ENCODE assay signal across 9 mouse cellular contexts in genomic region chr4:62361571-62361970, GRCm38 (mm10). TPM values are rescaled to one million over a fixed set of nuclear protein-coding genes. Genes with fewer than 3 reads are reported as not detected.
DNase-seq lines count a peak whose midpoint lies in the region; ATAC-seq and TF ChIP-seq lines count a peak whose summit lies in the region.
"Had no signal": no experiment of that assay in that cellular context is flagged by ENCODE, and none has a peak within 500 bp of the region (broad histone marks: within the 10 kb centered on the region; RNA-seq: fewer than 3 reads in every experiment).

No protein-coding gene starts in this region.

- DNase-seq in lung, postnatal 4 days: no peak
- DNase-seq in c-Kit-positive CD71-positive TER-119-positive erythroid progenitor cells, embryonic 14.5 days (ENCODE audit: low spot score): no peak
- DNase-seq in lung, adult 2 months: no peak
- DNase-seq: right cerebral cortex, postnatal 25 days had no signal

- H3K36me3 ChIP-seq in lung, embryonic 16.5 days (ENCODE audit: control insufficient read depth, insufficient read depth, low read length): peaks cover 3% of the 10 kb centered on the region; the same call in 1 of the 2 replicates
- H3K36me3 ChIP-seq in forebrain, embryonic 12.5 days (replicated peaks): no peaks in the 10 kb centered on the region
- no peaks in the 10 kb centered on the region for H3K36me3 ChIP-seq in limb, embryonic 13.5 days
- H3K36me3 ChIP-seq in stomach, embryonic 15.5 days: no peaks in the 10 kb centered on the region

- no peaks in the 10 kb centered on the region for H3K9me3 ChIP-seq in lung, embryonic 16.5 days (ENCODE audit: control insufficient read depth, low read length)
- no peaks in the 10 kb centered on the region for H3K9me3 ChIP-seq in forebrain, embryonic 12.5 days
- no peaks in the 10 kb centered on the region for H3K9me3 ChIP-seq in limb, embryonic 13.5 days
- H3K9me3 ChIP-seq in stomach, embryonic 15.5 days: no peaks in the 10 kb centered on the region

- 19% methylated on average over 6 of the region's 6 CpGs for WGBS in lung, embryonic 16.5 days
- WGBS in forebrain, embryonic 12.5 days: 50% methylated on average over 6 of the region's 6 CpGs
- WGBS in limb, embryonic 13.5 days: 37% methylated on average over 6 of the region's 6 CpGs
- WGBS in stomach, embryonic 15.5 days: 25% methylated on average over 6 of the region's 6 CpGs
- WGBS in lung, adult 2 months: 9% methylated on average over 6 of the region's 6 CpGs

- peak overlapping the region; percentile 78 for H3K4me3 ChIP-seq in lung, embryonic 16.5 days (ENCODE audit: low read length)
- peak overlapping the region; percentile 71 for H3K4me3 ChIP-seq in forebrain, embryonic 12.5 days (replicated peaks)
- H3K4me3 ChIP-seq in limb, embryonic 13.5 days: peak overlapping the region; percentile 82
- H3K4me3 ChIP-seq in stomach, embryonic 15.5 days (replicated peaks): peak overlapping the region; percentile 92
- no peak overlapping the region for H3K4me3 ChIP-seq in lung, adult 2 months (replicated peaks; ENCODE audit: extremely low read depth, low read depth, low read length)

- TF ChIP-seq POLR2A in lung, adult 2 months (IDR thresholded peaks at IDR 0.05; ENCODE audit: borderline replicate concordance, extremely low read depth, low read depth, low read length): no peak

- no peak for TF ChIP-seq CTCF in lung, adult 2 months (IDR thresholded peaks at IDR 0.05; ENCODE audit: insufficient read depth, low read length)

- ATAC-seq in lung, embryonic 16.5 days (ENCODE audit: low read depth): no peak
- no peak for ATAC-seq in forebrain, embryonic 12.5 days (ENCODE audit: low FRiP score)
- no peak for ATAC-seq in limb, embryonic 13.5 days (ENCODE audit: low FRiP score, low read depth)
- no peak for ATAC-seq in stomach, embryonic 15.5 days (ENCODE audit: insufficient read depth, low FRiP score, low read depth)
- ATAC-seq: inflammation-experienced regulatory T-cells, adult 6 months had no signal

- no peaks in the 10 kb centered on the region for H3K27me3 ChIP-seq in lung, embryonic 16.5 days (ENCODE audit: control insufficient read depth, insufficient read depth, low read depth, low read length)
- no peaks in the 10 kb centered on the region for H3K27me3 ChIP-seq in forebrain, embryonic 12.5 days
- H3K27me3 ChIP-seq in limb, embryonic 13.5 days: no peaks in the 10 kb centered on the region
- H3K27me3 ChIP-seq in stomach, embryonic 15.5 days (replicated peaks): no peaks in the 10 kb centered on the region

- peak overlapping the region; percentile 62 for H3K4me2 ChIP-seq in lung, embryonic 16.5 days (ENCODE audit: low read depth, low read length)
- H3K4me2 ChIP-seq in forebrain, embryonic 12.5 days: peak overlapping the region; percentile 76
- H3K4me2 ChIP-seq in limb, embryonic 13.5 days (replicated peaks): peak overlapping the region; percentile 80
- H3K4me2 ChIP-seq in stomach, embryonic 15.5 days: peak overlapping the region; percentile 70

- H3K9ac ChIP-seq in lung, embryonic 16.5 days (ENCODE audit: low read length): peak overlapping the region; percentile 75
- H3K9ac ChIP-seq in forebrain, embryonic 12.5 days: peak overlapping the region; percentile 72
- H3K9ac ChIP-seq in limb, embryonic 13.5 days: peak overlapping the region; percentile 79
- H3K9ac ChIP-seq in stomach, embryonic 15.5 days: no peak overlapping the region; the same call in 1 of the 2 replicates

- H3K4me1 ChIP-seq in lung, embryonic 16.5 days (replicated peaks; ENCODE audit: control insufficient read depth, insufficient read depth, low read length): peaks cover 19% of the 10 kb centered on the region
- peaks cover 25% of the 10 kb centered on the region for H3K4me1 ChIP-seq in forebrain, embryonic 12.5 days
- H3K4me1 ChIP-seq in limb, embryonic 13.5 days: peaks cover 19% of the 10 kb centered on the region
- 0 out of 2 replicates have a peak, but pooled peaks cover 3% of the 10 kb centered on the region for H3K4me1 ChIP-seq in stomach, embryonic 15.5 days
- H3K4me1 ChIP-seq in lung, adult 2 months (ENCODE audit: control insufficient read depth, insufficient read depth, low read length): peaks cover 13% of the 10 kb centered on the region

- peak overlapping the region; percentile 27; the same call in 1 of the 2 replicates for H3K27ac ChIP-seq in lung, embryonic 16.5 days (ENCODE audit: low read length)
- H3K27ac ChIP-seq in forebrain, embryonic 12.5 days: no peak overlapping the region
- no peak overlapping the region for H3K27ac ChIP-seq in limb, embryonic 13.5 days
- H3K27ac ChIP-seq in stomach, embryonic 15.5 days: no peak overlapping the region

RNA-seq across cellular contexts. Expression of gene Slc31a1, which starts 1.0 kb away (rescaled TPM):
- 51.2 and 51.9 TPM in 2 replicates for polyA plus RNA-seq in lung, embryonic 16.5 days (2015; fragmentation: Nextera tagmentation; extraction: Ambion mirVana)
- polyA plus RNA-seq in forebrain, embryonic 12.5 days (2016; fragmentation: Nextera tagmentation; extraction: Ambion mirVana): 48.7 and 49.0 TPM in 2 replicates
- polyA plus RNA-seq in limb, embryonic 13.5 days (2015; fragmentation: Nextera tagmentation; extraction: Ambion mirVana): 42.5 and 45.7 TPM in 2 replicates
- polyA plus RNA-seq in stomach, embryonic 15.5 days (2015; fragmentation: Nextera tagmentation; extraction: Ambion mirVana): 59.0 and 64.3 TPM in 2 replicates
- 23.2 and 29.3 TPM in 2 replicates for polyA plus RNA-seq in lung, adult 2 months (2012; rRNA removed)

RNA-seq across cellular contexts. Expression of gene Fkbp15, which starts 1.2 kb away (rescaled TPM):
- polyA plus RNA-seq in lung, embryonic 16.5 days (2015; fragmentation: Nextera tagmentation; extraction: Ambion mirVana): 26.1 and 27.1 TPM in 2 replicates
- polyA plus RNA-seq in forebrain, embryonic 12.5 days (2016; fragmentation: Nextera tagmentation; extraction: Ambion mirVana): 23.7 and 24.0 TPM in 2 replicates
- 25.4 and 27.9 TPM in 2 replicates for polyA plus RNA-seq in limb, embryonic 13.5 days (2015; fragmentation: Nextera tagmentation; extraction: Ambion mirVana)
- polyA plus RNA-seq in stomach, embryonic 15.5 days (2015; fragmentation: Nextera tagmentation; extraction: Ambion mirVana): 24.9 and 28.5 TPM in 2 replicates
- polyA plus RNA-seq in lung, adult 2 months (2012; rRNA removed): 35.6 and 41.5 TPM in 2 replicates

RNA-seq across cellular contexts. Expression of gene Cdc26, which starts 46.9 kb away (rescaled TPM):
- polyA plus RNA-seq in lung, embryonic 16.5 days (2015; fragmentation: Nextera tagmentation; extraction: Ambion mirVana): 141 and 148 TPM in 2 replicates
- polyA plus RNA-seq in forebrain, embryonic 12.5 days (2016; fragmentation: Nextera tagmentation; extraction: Ambion mirVana): 173 and 178 TPM in 2 replicates
- 202 TPM in 2 replicates for polyA plus RNA-seq in limb, embryonic 13.5 days (2015; fragmentation: Nextera tagmentation; extraction: Ambion mirVana)
- 136 and 146 TPM in 2 replicates for polyA plus RNA-seq in stomach, embryonic 15.5 days (2015; fragmentation: Nextera tagmentation; extraction: Ambion mirVana)
- 20.9 and 31.5 TPM in 2 replicates for polyA plus RNA-seq in lung, adult 2 months (2012; rRNA removed)

RNA-seq across cellular contexts. Expression of gene Prpf4, which starts 47.0 kb away (rescaled TPM):
- polyA plus RNA-seq in lung, embryonic 16.5 days (2015; fragmentation: Nextera tagmentation; extraction: Ambion mirVana): 20.7 and 21.4 TPM in 2 replicates
- 25.8 and 27.8 TPM in 2 replicates for polyA plus RNA-seq in forebrain, embryonic 12.5 days (2016; fragmentation: Nextera tagmentation; extraction: Ambion mirVana)
- 27.0 and 27.9 TPM in 2 replicates for polyA plus RNA-seq in limb, embryonic 13.5 days (2015; fragmentation: Nextera tagmentation; extraction: Ambion mirVana)
- 18.6 and 19.1 TPM in 2 replicates for polyA plus RNA-seq in stomach, embryonic 15.5 days (2015; fragmentation: Nextera tagmentation; extraction: Ambion mirVana)
- polyA plus RNA-seq in lung, adult 2 months (2012; rRNA removed): 6.3 and 7.9 TPM in 2 replicates
